Comparison of ENCODE assay signal across 9 mouse cellular contexts in the genomic region with DNA sequence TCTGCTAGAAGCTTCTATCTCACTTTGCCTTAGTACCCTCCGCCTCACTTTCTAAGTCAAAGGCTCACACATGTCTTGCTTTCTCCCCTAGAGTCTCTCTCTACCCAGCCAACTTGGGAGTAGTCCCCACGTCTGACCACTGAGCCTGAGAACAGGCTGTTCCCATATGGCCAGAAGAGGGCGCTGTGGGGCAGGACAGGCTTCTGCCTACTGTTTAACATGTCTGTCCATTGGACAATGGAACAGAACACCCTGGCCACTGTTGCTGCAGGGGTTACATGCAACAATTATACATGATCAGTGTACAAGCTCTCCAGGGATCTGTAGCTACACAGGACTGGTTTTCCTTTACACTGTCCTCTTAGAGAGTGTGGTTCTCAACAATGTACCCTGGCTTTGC. TPM values are rescaled to one million over a fixed set of nuclear protein-coding genes. Genes with fewer than 3 reads are reported as not detected.
DNase-seq lines count a peak whose midpoint lies in the region; ATAC-seq and TF ChIP-seq lines count a peak whose summit lies in the region.
"Had no signal": no experiment of that assay in that cellular context is flagged by ENCODE, and none has a peak within 500 bp of the region (broad histone marks: within the 10 kb centered on the region; RNA-seq: fewer than 3 reads in every experiment).

No protein-coding gene starts in this region.

- H3K27ac ChIP-seq in heart, embryonic 11.5 days (ENCODE audit: low read depth, low read length), result no peak overlapping the region
- H3K27ac ChIP-seq in gastrocnemius, adult 2 months, result no peak overlapping the region
- no peak overlapping the region for H3K27ac ChIP-seq in intestine, embryonic 15.5 days

- H3K27me3 ChIP-seq in heart, embryonic 11.5 days (ENCODE audit: control insufficient read depth, insufficient read depth, low read length), result no peaks in the 10 kb centered on the region
- no peaks in the 10 kb centered on the region for H3K27me3 ChIP-seq in intestine, embryonic 15.5 days (replicated peaks)

- TF ChIP-seq CTCF in gastrocnemius, adult 2 months (IDR thresholded peaks at IDR 0.05), result peak; percentile 91

- H3K4me1 ChIP-seq in heart, embryonic 11.5 days (ENCODE audit: control insufficient read depth, insufficient read depth, low read length), result peaks cover 7% of the 10 kb centered on the region; the same call in 1 of the 2 replicates
- peaks cover 12% of the 10 kb centered on the region; the same call in 1 of the 2 replicates for H3K4me1 ChIP-seq in intestine, embryonic 15.5 days (replicated peaks)

- intact Hi-C loops in gastrocnemius, adult 2 months (cut with DNase I), result loop anchor here (1.0 kb wide), 1 partner anchor 144 kb away; no protein-coding TSS in a partner anchor

- no peak for ATAC-seq in heart, embryonic 11.5 days (replicated peaks; ENCODE audit: insufficient number of reproducible peaks, low FRiP score, low TSS enrichment)
- ATAC-seq in intestine, embryonic 15.5 days, result peak; percentile 39; the same call in 1 of the 2 replicates

- H3K9ac ChIP-seq in heart, embryonic 11.5 days (ENCODE audit: low read depth, low read length), result no peak overlapping the region
- no peak overlapping the region for H3K9ac ChIP-seq in intestine, embryonic 15.5 days

- no peaks in the 10 kb centered on the region for H3K36me3 ChIP-seq in heart, embryonic 11.5 days (ENCODE audit: control insufficient read depth, insufficient read depth, low read length)
- H3K36me3 ChIP-seq in intestine, embryonic 15.5 days, result no peaks in the 10 kb centered on the region

- H3K9me3 ChIP-seq in heart, embryonic 11.5 days (replicated peaks; ENCODE audit: control insufficient read depth, low read length), result no peaks in the 10 kb centered on the region
- no peaks in the 10 kb centered on the region for H3K9me3 ChIP-seq in intestine, embryonic 15.5 days

- peak; percentile 96 for DNase-seq in heart, adult 11 months
- DNase-seq in cerebellum, postnatal 14 days, result peak; percentile 75 to 87
- peak; percentile 84 for DNase-seq in gastrocnemius, adult 2 months
- DNase-seq in left cerebral cortex, adult 8-10 months (ENCODE audit: low spot score in 2 of 2), result peak; percentile 46 to 76
- DNase-seq in mesoderm, embryonic 11.5 days (ENCODE audit: low read depth, low spot score), result peak; percentile 84
- peak; percentile 69 to 87 for DNase-seq in spleen, adult 18-20 months

- no peak overlapping the region for H3K4me2 ChIP-seq in heart, embryonic 11.5 days
- no peak overlapping the region for H3K4me2 ChIP-seq in intestine, embryonic 15.5 days (replicated peaks)

- WGBS in heart, embryonic 11.5 days (ENCODE audit: insufficient replicate concordance), result 17% methylated on average over 3 of the region's 3 CpGs
- WGBS in intestine, embryonic 15.5 days, result 44% methylated on average over 3 of the region's 3 CpGs

- H3K4me3 ChIP-seq in heart, embryonic 11.5 days (ENCODE audit: low read depth, low read length), result no peak overlapping the region
- H3K4me3 ChIP-seq in gastrocnemius, adult 2 months, result no peak overlapping the region
- H3K4me3 ChIP-seq in intestine, embryonic 15.5 days (replicated peaks), result no peak overlapping the region

RNA-seq across cellular contexts. Expression of a gene that starts 52.5 kb away (rescaled TPM):
- 0.10 TPM in 1 of 2 replicates, not detected in the other for polyA plus RNA-seq in heart, embryonic 11.5 days (2014; fragmentation: Nextera tagmentation; extraction: Ambion mirVana)
- total RNA-seq in gastrocnemius, adult 2 months (2021), result not detected
- not detected in 2 replicates for polyA plus RNA-seq in intestine, embryonic 15.5 days (2015; fragmentation: Nextera tagmentation; extraction: Ambion mirVana)
- total RNA-seq in left cerebral cortex, adult 8-10 months (2022), result under 1 TPM in 2 of 4 experiments, not detected in 2; 0.17 to 0.26 TPM
- polyA plus RNA-seq: neural tube, embryonic 14.5 days had no signal
